Mouse (Mus musculus) intestine, embryonic 14.5 days (tissue): ENCODE results near the gene 9230102O04Rik. TPM values are rescaled to one million over a fixed set of nuclear protein-coding genes. Genes with fewer than 3 reads are reported as not detected.

Experiments used
- polyA plus RNA-seq: library from polyadenylated mRNA; unstranded; fragments of >200 nt; fragmentation: Nextera tagmentation; extraction: Ambion mirVana; gene quantifications from 2 replicates; pipeline ENCODE4 v1.2.1, GENCODE M21; 2014

Gene 9230102O04Rik
- polyA plus RNA-seq, 1 experiment from 2014 or later, result not detected

Other genes starting within 250 kb of the 9230102O04Rik start
- gene 4930412O13Rik, start 8.3 kb downstream of the 9230102O04Rik start, polyA plus RNA-seq, result not detected in 2 replicates
- 0.85 and 1.8 TPM in 2 replicates for gene Gata3, start 494 bp upstream of the 9230102O04Rik start, polyA plus RNA-seq
- 13.3 and 15.9 TPM in 2 replicates for gene Taf3, start 159.1 kb upstream of the 9230102O04Rik start, polyA plus RNA-seq
- 727 and 729 TPM in 2 replicates for gene Atp5c1, start 191.0 kb upstream of the 9230102O04Rik start, polyA plus RNA-seq
- 26.8 and 29.5 TPM in 2 replicates for gene Kin, start 191.1 kb upstream of the 9230102O04Rik start, polyA plus RNA-seq
- gene Itih2, start 241.9 kb upstream of the 9230102O04Rik start, polyA plus RNA-seq, result 0.19 and 0.27 TPM in 2 replicates